Mouse (Mus musculus) cerebellum, postnatal 14 days (tissue): ENCODE data around the gene Suco.

Experiments used
- DNase-seq, 2 experiments: peaks; one replicate each; pipeline ENCODE4 v3.0.0; 2021; ENCODE audit warnings: mixed read lengths in 2 of 2

Suco gene

GRCm38 (mm10) chr1:161782725-161783124, 93.8 kb downstream of the Suco start:
- no peak for DNase-seq

DNA sequence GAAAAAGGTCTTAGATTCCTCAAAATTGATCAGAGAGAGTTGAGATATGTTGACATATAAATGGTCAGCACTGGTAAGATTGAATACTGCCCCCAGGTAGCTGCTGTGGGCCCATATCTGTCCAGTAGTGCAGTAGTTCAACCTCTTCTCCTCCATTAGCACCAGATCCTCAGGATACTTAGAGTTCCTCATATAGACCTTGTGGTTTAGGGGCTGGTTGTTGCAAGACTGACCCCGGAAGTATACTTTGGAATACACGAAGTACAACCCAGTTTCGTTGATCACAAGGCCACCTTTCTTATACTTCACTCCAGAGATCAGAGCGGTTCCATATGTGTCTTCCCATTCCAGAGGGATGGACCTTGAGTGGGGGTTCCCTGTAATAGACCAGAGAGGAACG, 94.9 kb downstream of the Suco start:
- DNase-seq, result no peak

- no peak for DNase-seq
These were observed 97.4 kb downstream of the Suco start for GRCm38 (mm10) chr1:161779057-161779456.

GRCm38 (mm10) chr1:161775151-161775550, 101.3 kb downstream of the Suco start:
- DNase-seq, result no peak

DNA sequence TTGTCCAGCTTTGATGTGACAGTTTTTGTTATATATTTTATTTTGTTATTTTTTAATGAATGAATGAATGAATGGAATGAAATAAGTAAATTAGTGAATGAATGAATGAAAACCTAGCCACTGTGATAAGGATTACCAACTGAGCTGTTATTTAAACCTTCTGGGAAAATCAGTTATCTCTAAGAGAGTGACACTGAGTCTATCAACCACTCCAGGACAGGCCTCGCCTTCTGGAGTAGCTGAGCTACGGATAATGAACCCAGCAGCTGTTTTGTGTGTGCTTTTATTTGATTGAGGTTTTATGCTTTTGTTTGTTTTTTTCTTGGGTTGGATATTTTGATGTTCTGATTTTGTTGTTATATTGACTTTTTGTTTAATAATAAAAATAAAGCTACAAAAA, 105.2 kb downstream of the Suco start:
- no peak for DNase-seq

DNA sequence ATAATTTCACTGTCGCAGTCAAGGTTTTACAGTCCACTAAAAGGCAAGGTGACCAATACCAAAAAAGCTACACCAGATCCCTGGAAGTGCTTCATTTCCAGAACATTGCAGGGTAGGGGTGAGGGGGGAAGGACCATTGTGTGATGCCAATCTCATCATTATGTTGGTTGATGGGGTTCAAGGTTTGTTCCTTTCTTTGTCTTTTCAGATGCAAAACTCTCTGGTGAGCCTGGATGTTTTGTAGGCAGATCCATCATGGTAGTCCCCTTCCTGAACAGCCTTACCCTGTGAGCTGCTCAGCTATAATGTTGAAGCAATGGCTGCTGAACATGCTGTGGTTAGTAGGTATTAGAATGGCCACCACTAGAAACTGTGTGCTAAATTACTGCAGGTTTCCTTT, 107.2 kb downstream of the Suco start:
- no peak for DNase-seq

DNA sequence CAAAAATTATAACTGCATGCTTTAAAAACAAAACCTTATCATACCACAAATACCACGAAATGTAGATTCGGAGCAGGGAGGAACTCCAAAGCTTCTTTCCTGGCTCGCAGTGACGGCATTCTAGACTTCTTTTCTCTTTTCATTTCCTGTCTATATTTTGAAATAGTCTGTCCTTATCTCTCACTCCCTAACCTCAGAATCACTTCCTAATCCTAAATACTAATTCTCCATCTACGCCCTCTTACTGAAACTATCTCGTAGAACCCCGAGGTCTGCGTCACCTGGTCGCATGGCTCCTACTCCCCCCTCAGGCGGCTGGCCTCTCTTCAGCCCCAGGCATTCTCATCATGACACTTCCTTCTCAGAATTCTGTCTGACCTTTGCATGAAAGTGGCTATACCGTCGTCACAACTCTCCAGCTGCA, 109.4 kb downstream of the Suco start:
- no peak for DNase-seq

DNA sequence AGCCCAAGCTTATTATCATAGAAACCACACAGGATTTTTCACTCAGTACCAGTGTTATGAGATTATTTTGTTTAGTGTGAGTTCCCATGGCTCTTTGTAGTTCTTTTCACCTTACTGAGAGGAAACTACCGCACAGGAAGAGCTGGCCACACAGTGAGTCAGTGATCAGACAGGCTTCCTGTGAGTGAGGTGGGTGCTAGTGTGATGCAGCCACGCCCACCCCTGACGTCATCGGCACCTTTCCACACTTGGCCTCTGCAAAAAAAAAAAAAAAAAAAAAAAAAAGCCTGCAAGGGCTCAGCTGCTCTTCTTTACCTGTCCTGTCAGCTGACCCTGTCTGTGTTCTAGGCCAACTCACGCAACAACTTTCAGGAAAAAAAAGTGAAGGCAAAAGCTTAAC, 109.8 kb downstream of the Suco start:
- no peak for DNase-seq
